8 mouse cellular contexts compared by ENCODE assay signal in genomic region chr14:12575105-12575504, GRCm38 (mm10).
DNase-seq lines count a peak whose midpoint lies in the region; ATAC-seq and TF ChIP-seq lines count a peak whose summit lies in the region.
"Had no signal": no experiment of that assay in that cellular context is flagged by ENCODE, and none has a peak within 500 bp of the region (broad histone marks: within the 10 kb centered on the region; RNA-seq: fewer than 3 reads in every experiment).

No protein-coding gene starts in this region.

- H3K9me3 ChIP-seq in hindbrain, postnatal 0 days (ENCODE audit: low read length) = no peaks in the 10 kb centered on the region
- H3K9me3 ChIP-seq in lung, postnatal 0 days (ENCODE audit: low read length) = no peaks in the 10 kb centered on the region
- H3K9me3 ChIP-seq: megakaryocyte, embryonic 14.5 days had no signal

- H3K4me1 ChIP-seq in lung, adult 2 months (ENCODE audit: control insufficient read depth, insufficient read depth, low read length) = no peaks in the 10 kb centered on the region
- no peaks in the 10 kb centered on the region for H3K4me1 ChIP-seq in hindbrain, postnatal 0 days (ENCODE audit: insufficient read depth, low read length)
- no peaks in the 10 kb centered on the region for H3K4me1 ChIP-seq in lung, postnatal 0 days (ENCODE audit: insufficient read depth, low read depth, low read length)

- ATAC-seq in hindbrain, postnatal 0 days = peak; percentile 63; the same call in 1 of the 2 replicates
- no peak for ATAC-seq in lung, postnatal 0 days

- no peak overlapping the region for H3K9ac ChIP-seq in hindbrain, postnatal 0 days (replicated peaks; ENCODE audit: low read length)
- no peak overlapping the region for H3K9ac ChIP-seq in lung, postnatal 0 days (replicated peaks; ENCODE audit: low read depth)

- DNase-seq in lung, adult 2 months = no peak
- no peak for DNase-seq in lung, adult 18-20 months
- peak; percentile 52 for DNase-seq in adipocyte (ENCODE audit: low spot score)
- DNase-seq in embryo, embryonic 10.5 days (ENCODE audit: low spot score) = peak; percentile 86
- DNase-seq in hindbrain, postnatal 0 days (ENCODE audit: low spot score) = peak; percentile 88
- DNase-seq in lung, postnatal 0 days (ENCODE audit: low spot score) = peak; percentile 24
- DNase-seq in testis, postnatal 10 days (ENCODE audit: low spot score) = peak; percentile 46

- no peaks in the 10 kb centered on the region for H3K27me3 ChIP-seq in hindbrain, postnatal 0 days (ENCODE audit: insufficient read depth, low read length)
- no peaks in the 10 kb centered on the region for H3K27me3 ChIP-seq in lung, postnatal 0 days (replicated peaks; ENCODE audit: insufficient read depth, low read length)
- H3K27me3 ChIP-seq: megakaryocyte, embryonic 14.5 days had no signal

- no peak overlapping the region for H3K4me3 ChIP-seq in lung, adult 2 months (replicated peaks; ENCODE audit: extremely low read depth, low read depth, low read length)
- no peak overlapping the region for H3K4me3 ChIP-seq in hindbrain, postnatal 0 days (ENCODE audit: low read length)
- H3K4me3 ChIP-seq in lung, postnatal 0 days (ENCODE audit: low read depth, low read length) = no peak overlapping the region
- H3K4me3 ChIP-seq: megakaryocyte, embryonic 14.5 days had no signal

- WGBS in lung, adult 2 months = 21% methylated on average over 3 of the region's 3 CpGs
- WGBS in hindbrain, postnatal 0 days = 9% methylated on average over 3 of the region's 3 CpGs
- 14% methylated on average over 3 of the region's 3 CpGs for WGBS in lung, postnatal 0 days

- no peak overlapping the region for H3K27ac ChIP-seq in hindbrain, postnatal 0 days
- H3K27ac ChIP-seq in lung, postnatal 0 days (ENCODE audit: low read length) = no peak overlapping the region

- TF ChIP-seq CTCF in lung, adult 2 months (IDR thresholded peaks at IDR 0.05; ENCODE audit: insufficient read depth, low read length) = 0 out of 2 replicates have a peak, but pooled peaks have one; percentile 31
- TF ChIP-seq CTCF in hindbrain, postnatal 0 days (IDR thresholded peaks at IDR 0.05; ENCODE audit: low read depth) = peak; percentile 90
- TF ChIP-seq CTCF in lung, postnatal 0 days (IDR thresholded peaks at IDR 0.05) = peak; percentile 78

- no peak overlapping the region for H3K4me2 ChIP-seq in hindbrain, postnatal 0 days (ENCODE audit: low read depth, low read length)
- no peak overlapping the region for H3K4me2 ChIP-seq in lung, postnatal 0 days (replicated peaks; ENCODE audit: low read depth, low read length)

- H3K36me3 ChIP-seq in hindbrain, postnatal 0 days (ENCODE audit: insufficient read depth, low read length) = no peaks in the 10 kb centered on the region
- H3K36me3 ChIP-seq in lung, postnatal 0 days (ENCODE audit: insufficient read depth, low read length) = no peaks in the 10 kb centered on the region

- no peak for TF ChIP-seq EP300 in lung, postnatal 0 days (IDR thresholded peaks at IDR 0.05)

- TF ChIP-seq POLR2A in lung, adult 2 months (IDR thresholded peaks at IDR 0.05; ENCODE audit: borderline replicate concordance, extremely low read depth, low read depth, low read length) = no peak

Comparison
In these comparisons a context has a peak if more than half of its experiments do, and no peak if none do; other contexts are left out.
1. DNase-seq: peak in adipocyte (single experiment), embryo, embryonic 10.5 days (single experiment), hindbrain, postnatal 0 days (single experiment), lung, postnatal 0 days (single experiment) and testis, postnatal 10 days (single experiment); none in lung, adult 2 months (single experiment) and lung, adult 18-20 months (0 of 2).
2. CTCF ChIP-seq: peak in every context shown above with its lines; median percentile 90 in hindbrain, postnatal 0 days; 78 in lung, postnatal 0 days; 31 in lung, adult 2 months.